Mouse (Mus musculus): ENCODE results near the gene Proser3. TPM values are rescaled to one million over a fixed set of nuclear protein-coding genes. Genes with fewer than 3 reads are reported as not detected.
A peak's percentile ranks its signal among the peaks of the same experiment; 100 is the strongest.

Proser3 gene
- polyA plus RNA-seq, 1 experiment from 2014 or later, result 18.7 TPM

GRCm38 (mm10) chr7:30525954-30526353 is 26.1 kb downstream of the Proser3 start:
- peaks cover 11% of the 10 kb centered on the region; the same call in 1 of the 2 replicates for H3K4me1 ChIP-seq (ENCODE audit: control insufficient read depth, insufficient read depth, low read length)
- peaks cover 39% of the 10 kb centered on the region; the same call in 1 of the 2 replicates for H3K36me3 ChIP-seq (ENCODE audit: control insufficient read depth, insufficient read depth, low read length)
- H3K4me3 ChIP-seq (ENCODE audit: low read depth, low read length), result no peak overlapping the region
- no peak for ATAC-seq (ENCODE audit: insufficient number of reproducible peaks, insufficient read depth, low FRiP score, low read depth)
- no peaks in the 10 kb centered on the region for H3K9me3 ChIP-seq (ENCODE audit: control insufficient read depth, low read depth, low read length)
- peak overlapping the region; percentile 10; the same call in 1 of the 2 replicates for H3K4me2 ChIP-seq (replicated peaks; ENCODE audit: low read depth, low read length)
- H3K27me3 ChIP-seq (ENCODE audit: control insufficient read depth, insufficient read depth, low read length), result no peaks in the 10 kb centered on the region
- WGBS, result 19% methylated on average over 10 of the region's 10 CpGs
- 0 out of 2 replicates have a peak overlapping the region, but pooled peaks have one; percentile 62 for H3K27ac ChIP-seq (ENCODE audit: low read length)
- H3K9ac ChIP-seq (replicated peaks; ENCODE audit: low read depth, low read length), result peak overlapping the region; percentile 11; the same call in 1 of the 2 replicates

- Histone ChIP-seq H3K4me2 (replicated peaks; ENCODE audit: low read depth, low read length) (no peak overlapping the region), H3K9me3 (ENCODE audit: control insufficient read depth, low read depth, low read length) (no peaks in the 10 kb centered on the region), H3K9ac (replicated peaks; ENCODE audit: low read depth, low read length) (no peak overlapping the region), H3K36me3 (ENCODE audit: control insufficient read depth, insufficient read depth, low read length) (peaks cover 28% of the 10 kb centered on the region; the same call in 1 of the 2 replicates), H3K4me1 (ENCODE audit: control insufficient read depth, insufficient read depth, low read length) (peaks cover 11% of the 10 kb centered on the region; the same call in 1 of the 2 replicates), H3K27me3 (ENCODE audit: control insufficient read depth, insufficient read depth, low read length) (no peaks in the 10 kb centered on the region), H3K27ac (ENCODE audit: low read length) (no peak overlapping the region), H3K4me3 (ENCODE audit: low read depth, low read length) (no peak overlapping the region)
- ATAC-seq (ENCODE audit: insufficient number of reproducible peaks, insufficient read depth, low FRiP score, low read depth), result no peak
- WGBS, result 90% methylated on average over 6 of the region's 6 CpGs
These were observed 27.6 kb downstream of the Proser3 start for GRCm38 (mm10) chr7:30524487-30524886.

- WGBS, result 87% methylated on average over 10 of the region's 10 CpGs
- H3K4me2 ChIP-seq (replicated peaks; ENCODE audit: low read depth, low read length), result no peak overlapping the region
- no peak overlapping the region for H3K27ac ChIP-seq (ENCODE audit: low read length)
- no peaks in the 10 kb centered on the region for H3K9me3 ChIP-seq (ENCODE audit: control insufficient read depth, low read depth, low read length)
- H3K4me3 ChIP-seq (ENCODE audit: low read depth, low read length), result no peak overlapping the region
- H3K9ac ChIP-seq (replicated peaks; ENCODE audit: low read depth, low read length), result no peak overlapping the region
- H3K36me3 ChIP-seq (ENCODE audit: control insufficient read depth, insufficient read depth, low read length), result peaks cover 13% of the 10 kb centered on the region; the same call in 1 of the 2 replicates
- H3K4me1 ChIP-seq (ENCODE audit: control insufficient read depth, insufficient read depth, low read length), result peaks cover 11% of the 10 kb centered on the region; the same call in 1 of the 2 replicates
- no peaks in the 10 kb centered on the region for H3K27me3 ChIP-seq (ENCODE audit: control insufficient read depth, insufficient read depth, low read length)
- ATAC-seq (ENCODE audit: insufficient number of reproducible peaks, insufficient read depth, low FRiP score, low read depth), result no peak
These were observed 29.2 kb downstream of the Proser3 start for GRCm38 (mm10) chr7:30522871-30523270.

GRCm38 (mm10) chr7:30520856-30521255 is 31.2 kb downstream of the Proser3 start:
- no peak overlapping the region for H3K4me2 ChIP-seq (replicated peaks; ENCODE audit: low read depth, low read length)
- no peak overlapping the region for H3K4me3 ChIP-seq (ENCODE audit: low read depth, low read length)
- no peaks in the 10 kb centered on the region for H3K9me3 ChIP-seq (ENCODE audit: control insufficient read depth, low read depth, low read length)
- no peak for ATAC-seq (ENCODE audit: insufficient number of reproducible peaks, insufficient read depth, low FRiP score, low read depth)
- peaks cover 9% of the 10 kb centered on the region; the same call in 1 of the 2 replicates for H3K36me3 ChIP-seq (ENCODE audit: control insufficient read depth, insufficient read depth, low read length)
- peaks cover 2% of the 10 kb centered on the region; the same call in 1 of the 2 replicates for H3K4me1 ChIP-seq (ENCODE audit: control insufficient read depth, insufficient read depth, low read length)
- WGBS, result 81% methylated on average over 5 of the region's 5 CpGs
- no peak overlapping the region; the same call in 1 of the 2 replicates for H3K9ac ChIP-seq (replicated peaks; ENCODE audit: low read depth, low read length)
- no peaks in the 10 kb centered on the region for H3K27me3 ChIP-seq (ENCODE audit: control insufficient read depth, insufficient read depth, low read length)
- H3K27ac ChIP-seq (ENCODE audit: low read length), result no peak overlapping the region

- no peaks in the 10 kb centered on the region for H3K27me3 ChIP-seq (ENCODE audit: control insufficient read depth, insufficient read depth, low read length)
- 79% methylated on average over 4 of the region's 4 CpGs for WGBS
- no peak for ATAC-seq (ENCODE audit: insufficient number of reproducible peaks, insufficient read depth, low FRiP score, low read depth)
These were observed 31.7 kb downstream of the Proser3 start for GRCm38 (mm10) chr7:30520396-30520795.

GRCm38 (mm10) chr7:30518325-30518724 is 33.8 kb downstream of the Proser3 start:
- no peak for ATAC-seq (ENCODE audit: insufficient number of reproducible peaks, insufficient read depth, low FRiP score, low read depth)
- H3K36me3 ChIP-seq (ENCODE audit: control insufficient read depth, insufficient read depth, low read length), result peaks cover 3% of the 10 kb centered on the region; the same call in 1 of the 2 replicates
- H3K27me3 ChIP-seq (ENCODE audit: control insufficient read depth, insufficient read depth, low read length), result no peaks in the 10 kb centered on the region

More at GRCm38 (mm10) chr7:30520396-30520795, 31.7 kb downstream of the Proser3 start:
- peaks cover 9% of the 10 kb centered on the region; the same call in 1 of the 2 replicates for H3K36me3 ChIP-seq (ENCODE audit: control insufficient read depth, insufficient read depth, low read length)
- no peak overlapping the region; the same call in 1 of the 2 replicates for H3K9ac ChIP-seq (replicated peaks; ENCODE audit: low read depth, low read length)
- H3K4me1 ChIP-seq (ENCODE audit: control insufficient read depth, insufficient read depth, low read length), result no peaks in the 10 kb centered on the region
- H3K27ac ChIP-seq (ENCODE audit: low read length), result no peak overlapping the region
- H3K4me2 ChIP-seq (replicated peaks; ENCODE audit: low read depth, low read length), result no peak overlapping the region
- H3K4me3 ChIP-seq (ENCODE audit: low read depth, low read length), result no peak overlapping the region
- H3K9me3 ChIP-seq (ENCODE audit: control insufficient read depth, low read depth, low read length), result no peaks in the 10 kb centered on the region

GRCm38 (mm10) chr7:30515003-30515760 is 36.9 kb downstream of the Proser3 start:
- H3K27me3 ChIP-seq (ENCODE audit: control insufficient read depth, insufficient read depth, low read length), result no peaks in the 10 kb centered on the region
- H3K36me3 ChIP-seq (ENCODE audit: control insufficient read depth, insufficient read depth, low read length), result no peaks in the 10 kb centered on the region
- H3K9me3 ChIP-seq (ENCODE audit: control insufficient read depth, low read depth, low read length), result no peaks in the 10 kb centered on the region
- WGBS, result 55% methylated on average over 24 of the region's 24 CpGs
- no peak overlapping the region for H3K4me3 ChIP-seq (ENCODE audit: low read depth, low read length)
- ATAC-seq (ENCODE audit: insufficient number of reproducible peaks, insufficient read depth, low FRiP score, low read depth), result no peak
- H3K4me2 ChIP-seq (replicated peaks; ENCODE audit: low read depth, low read length), result no peak overlapping the region
- no peaks in the 10 kb centered on the region for H3K4me1 ChIP-seq (ENCODE audit: control insufficient read depth, insufficient read depth, low read length)
- H3K9ac ChIP-seq (replicated peaks; ENCODE audit: low read depth, low read length), result no peak overlapping the region
- H3K27ac ChIP-seq (ENCODE audit: low read length), result no peak overlapping the region

More at GRCm38 (mm10) chr7:30518325-30518724, 33.8 kb downstream of the Proser3 start:
- H3K4me3 ChIP-seq (ENCODE audit: low read depth, low read length), result no peak overlapping the region
- no peak overlapping the region for H3K27ac ChIP-seq (ENCODE audit: low read length)
- H3K9me3 ChIP-seq (ENCODE audit: control insufficient read depth, low read depth, low read length), result no peaks in the 10 kb centered on the region
- no peak overlapping the region for H3K4me2 ChIP-seq (replicated peaks; ENCODE audit: low read depth, low read length)
- H3K4me1 ChIP-seq (ENCODE audit: control insufficient read depth, insufficient read depth, low read length), result no peaks in the 10 kb centered on the region
- 36% methylated on average over 8 of the region's 8 CpGs for WGBS
- H3K9ac ChIP-seq (replicated peaks; ENCODE audit: low read depth, low read length), result no peak overlapping the region

GRCm38 (mm10) chr7:30508061-30508460 is 44.0 kb downstream of the Proser3 start:
- Histone ChIP-seq H3K9ac (replicated peaks; ENCODE audit: low read depth, low read length) (no peak overlapping the region), H3K9me3 (ENCODE audit: control insufficient read depth, low read depth, low read length) (no peaks in the 10 kb centered on the region), H3K27ac (ENCODE audit: low read length) (no peak overlapping the region), H3K4me1 (ENCODE audit: control insufficient read depth, insufficient read depth, low read length) (no peaks in the 10 kb centered on the region), H3K36me3 (ENCODE audit: control insufficient read depth, insufficient read depth, low read length) (no peaks in the 10 kb centered on the region), H3K4me3 (ENCODE audit: low read depth, low read length) (no peak overlapping the region), H3K4me2 (replicated peaks; ENCODE audit: low read depth, low read length) (no peak overlapping the region), H3K27me3 (ENCODE audit: control insufficient read depth, insufficient read depth, low read length) (no peaks in the 10 kb centered on the region)
- no peak for ATAC-seq (ENCODE audit: insufficient number of reproducible peaks, insufficient read depth, low FRiP score, low read depth)
- 75% methylated on average over 4 of the region's 4 CpGs for WGBS

Data from stomach, embryonic 14.5 days (tissue).